Mouse (Mus musculus): ENCODE results near the gene Cpsf3. TPM values are rescaled to one million over a fixed set of nuclear protein-coding genes. Genes with fewer than 3 reads are reported as not detected.

Gene Cpsf3
- polyA plus RNA-seq, 1 experiment from 2014 or later, result 30.3 TPM

DNA sequence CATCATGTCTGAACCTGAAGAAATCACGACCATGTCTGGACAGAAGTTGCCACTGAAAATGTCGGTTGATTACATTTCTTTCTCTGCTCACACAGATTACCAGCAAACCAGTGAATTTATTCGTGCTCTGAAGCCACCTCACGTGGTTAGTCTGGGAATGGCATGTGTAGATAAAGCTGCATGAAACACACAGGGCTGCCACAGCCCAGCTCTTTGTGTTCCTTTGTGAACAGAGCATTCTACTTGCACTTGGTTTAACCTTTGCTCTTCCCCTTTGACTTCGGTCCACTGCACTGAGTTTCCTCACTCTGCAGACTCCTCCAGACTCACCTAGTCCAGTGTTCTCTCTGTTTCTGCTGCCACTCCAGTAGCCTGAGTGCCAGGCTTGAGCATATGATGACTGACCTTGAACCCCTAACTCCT is 17.2 kb downstream of the Cpsf3 start:
- TF ChIP-seq EP300 (IDR thresholded peaks at IDR 0.05; ENCODE audit: low read depth), result peak; percentile 69
- TF ChIP-seq CTCF (IDR thresholded peaks at IDR 0.05; ENCODE audit: low read depth), result no peak
- 31% methylated on average over 5 of the region's 5 CpGs for WGBS (ENCODE audit: insufficient replicate concordance)
- peaks cover 7% of the 10 kb centered on the region for H3K4me1 ChIP-seq (ENCODE audit: insufficient read depth)
- DNase-seq (no peak), ATAC-seq (peak; percentile 67)
- no peaks in the 10 kb centered on the region for H3K27me3 ChIP-seq (ENCODE audit: insufficient read depth, low read length)
- H3K4me3 ChIP-seq (ENCODE audit: low read depth, low read length), result no peak overlapping the region
- peaks cover 54% of the 10 kb centered on the region for H3K36me3 ChIP-seq (replicated peaks; ENCODE audit: insufficient read depth, low read length)
- H3K27ac ChIP-seq (ENCODE audit: low read depth), result 0 out of 2 replicates have a peak overlapping the region, but pooled peaks have one; percentile 40
- H3K4me2 ChIP-seq (ENCODE audit: low read depth, low read length), result no peak overlapping the region
- no peaks in the 10 kb centered on the region for H3K9me3 ChIP-seq (ENCODE audit: low read length)
- H3K9ac ChIP-seq (replicated peaks), result no peak overlapping the region

GRCm38 (mm10) chr12:21305741-21306140 is 20.6 kb downstream of the Cpsf3 start:
- Histone ChIP-seq H3K9me3 (ENCODE audit: low read length) (no peaks in the 10 kb centered on the region), H3K4me3 (ENCODE audit: low read depth, low read length) (no peak overlapping the region), H3K36me3 (replicated peaks; ENCODE audit: insufficient read depth, low read length) (peaks cover 63% of the 10 kb centered on the region), H3K9ac (replicated peaks) (no peak overlapping the region), H3K27me3 (ENCODE audit: insufficient read depth, low read length) (no peaks in the 10 kb centered on the region), H3K4me1 (ENCODE audit: insufficient read depth) (peaks cover 7% of the 10 kb centered on the region), H3K4me2 (ENCODE audit: low read depth, low read length) (no peak overlapping the region), H3K27ac (ENCODE audit: low read depth) (no peak overlapping the region)
- DNase-seq (no peak), ATAC-seq (no peak)
- 80% methylated on average over 4 of the region's 4 CpGs for WGBS (ENCODE audit: insufficient replicate concordance)
- TF ChIP-seq CTCF (IDR thresholded peaks at IDR 0.05; ENCODE audit: low read depth) (no peak), EP300 (IDR thresholded peaks at IDR 0.05; ENCODE audit: low read depth) (no peak)

GRCm38 (mm10) chr12:21306721-21307120 is 21.5 kb downstream of the Cpsf3 start:
- H3K9ac ChIP-seq (replicated peaks), result no peak overlapping the region
- no peak overlapping the region for H3K27ac ChIP-seq (ENCODE audit: low read depth)
- H3K4me3 ChIP-seq (ENCODE audit: low read depth, low read length), result no peak overlapping the region
- no peak for ATAC-seq
- H3K36me3 ChIP-seq (replicated peaks; ENCODE audit: insufficient read depth, low read length), result peaks cover 68% of the 10 kb centered on the region
- H3K27me3 ChIP-seq (ENCODE audit: insufficient read depth, low read length), result no peaks in the 10 kb centered on the region
- TF ChIP-seq EP300 (IDR thresholded peaks at IDR 0.05; ENCODE audit: low read depth) (no peak), CTCF (IDR thresholded peaks at IDR 0.05; ENCODE audit: low read depth) (no peak)
- 89% methylated on average over 4 of the region's 4 CpGs for WGBS (ENCODE audit: insufficient replicate concordance)
- H3K9me3 ChIP-seq (ENCODE audit: low read length), result no peaks in the 10 kb centered on the region
- no peak overlapping the region for H3K4me2 ChIP-seq (ENCODE audit: low read depth, low read length)
- no peak for DNase-seq
- H3K4me1 ChIP-seq (ENCODE audit: insufficient read depth), result peaks cover under 1% of the 10 kb centered on the region

DNA sequence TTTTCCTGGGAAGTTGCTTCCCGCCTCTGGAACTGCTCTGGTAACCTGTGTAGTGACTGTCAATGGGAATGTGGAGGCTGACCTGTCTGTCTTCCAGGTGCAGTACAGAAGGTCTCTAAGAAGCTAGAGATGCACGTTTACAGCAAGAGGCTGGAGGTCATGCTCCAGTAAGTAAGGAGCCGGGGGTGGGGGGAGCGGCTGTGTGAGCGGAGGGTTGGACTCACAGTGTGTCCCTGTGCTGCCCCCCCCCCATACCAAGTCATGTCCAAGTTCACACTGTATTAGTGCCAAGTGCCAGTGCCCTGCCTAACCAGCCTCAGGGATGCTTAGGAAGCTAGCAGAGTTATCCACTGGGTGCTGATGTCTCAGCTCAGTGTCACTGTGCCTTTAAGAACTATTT is 27.0 kb downstream of the Cpsf3 start:
- Histone ChIP-seq H3K36me3 (replicated peaks; ENCODE audit: insufficient read depth, low read length) (peaks cover 60% of the 10 kb centered on the region), H3K4me2 (ENCODE audit: low read depth, low read length) (no peak overlapping the region), H3K4me3 (ENCODE audit: low read depth, low read length) (no peak overlapping the region), H3K27ac (ENCODE audit: low read depth) (no peak overlapping the region), H3K27me3 (ENCODE audit: insufficient read depth, low read length) (no peaks in the 10 kb centered on the region), H3K4me1 (ENCODE audit: insufficient read depth) (peaks cover 8% of the 10 kb centered on the region; the same call in 1 of the 2 replicates), H3K9ac (replicated peaks) (no peak overlapping the region), H3K9me3 (ENCODE audit: low read length) (no peaks in the 10 kb centered on the region)
- no peak for DNase-seq
- 89% methylated on average over 5 of the region's 5 CpGs for WGBS (ENCODE audit: insufficient replicate concordance)
- TF ChIP-seq CTCF (IDR thresholded peaks at IDR 0.05; ENCODE audit: low read depth) (no peak), EP300 (IDR thresholded peaks at IDR 0.05; ENCODE audit: low read depth) (no peak)
- ATAC-seq, result no peak

DNA sequence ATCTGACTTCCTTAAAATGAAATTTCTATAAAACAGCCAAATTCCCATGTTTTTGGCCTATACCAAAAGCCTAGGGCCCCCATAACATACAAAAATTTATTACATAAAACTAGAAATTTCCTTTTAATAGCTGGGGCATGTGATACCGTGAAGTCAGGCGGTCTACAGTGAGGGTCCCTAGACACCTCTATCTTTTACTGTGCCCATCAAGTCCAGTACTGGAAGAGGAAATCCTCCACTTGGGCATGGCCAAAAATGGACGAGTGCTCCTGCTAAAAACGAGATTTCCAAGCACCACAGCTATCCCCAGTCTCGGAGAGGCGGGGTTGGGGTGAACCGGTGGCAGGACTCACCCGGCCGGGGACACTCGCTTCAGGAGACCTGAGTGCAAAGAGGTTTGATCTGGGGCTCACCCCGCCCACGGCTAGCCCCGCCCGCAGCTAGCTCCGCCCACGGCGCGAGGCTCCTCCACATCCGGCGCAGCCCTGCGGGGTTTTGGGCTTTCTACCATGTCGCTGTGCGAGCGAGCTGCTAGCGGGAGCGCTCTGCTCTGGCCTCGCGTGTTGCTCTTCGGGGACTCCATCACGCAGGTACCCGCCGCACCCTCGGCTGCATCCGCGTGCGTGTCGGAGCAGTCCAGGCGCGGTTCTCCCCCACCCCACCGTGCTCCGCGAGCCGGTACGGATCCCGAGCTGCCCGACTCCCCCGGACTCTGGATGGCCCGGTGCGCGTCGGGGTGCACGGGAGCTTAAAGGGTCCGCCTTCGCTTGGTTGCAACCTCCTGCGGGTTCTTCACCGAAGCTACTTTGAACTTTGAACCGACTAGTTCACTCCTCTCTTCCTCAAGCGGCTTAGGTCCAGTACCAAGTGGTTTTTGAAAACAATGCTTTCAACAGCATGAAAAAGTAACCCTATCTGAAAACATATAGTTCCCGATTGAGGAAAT is 31.0 kb downstream of the Cpsf3 start, which contains the start of gene Iah1:
TSS of gene Iah1 (plus strand) at position 467 of the 946 bp plus-strand sequence.
- no peaks in the 10 kb centered on the region for H3K9me3 ChIP-seq (ENCODE audit: low read length)
- H3K27ac ChIP-seq (ENCODE audit: low read depth), result peak within 1 kb of the TSS; percentile 76
- H3K4me3 ChIP-seq (ENCODE audit: low read depth, low read length), result peak within 1 kb of the TSS; percentile 71
- DNase-seq (peak; percentile 93), ATAC-seq (peak; percentile 95)
- no peaks in the 10 kb centered on the region for H3K27me3 ChIP-seq (ENCODE audit: insufficient read depth, low read length)
- peaks cover 33% of the 10 kb centered on the region for H3K36me3 ChIP-seq (replicated peaks; ENCODE audit: insufficient read depth, low read length)
- H3K4me1 ChIP-seq (ENCODE audit: insufficient read depth), result peaks cover 19% of the 10 kb centered on the region
- H3K9ac ChIP-seq (replicated peaks), result peak within 1 kb of the TSS; percentile 85
- peak within 1 kb of the TSS; percentile 92 for H3K4me2 ChIP-seq (ENCODE audit: low read depth, low read length)
- TF ChIP-seq EP300 (IDR thresholded peaks at IDR 0.05; ENCODE audit: low read depth), result no peak
- 3% methylated on average over 56 of the region's 59 CpGs for WGBS (ENCODE audit: insufficient replicate concordance)

- 19% methylated on average over 7 of the region's 7 CpGs for WGBS (ENCODE audit: insufficient replicate concordance)
- Histone ChIP-seq H3K9me3 (ENCODE audit: low read length) (no peaks in the 10 kb centered on the region), H3K9ac (replicated peaks) (peak overlapping the region; percentile 85), H3K27ac (ENCODE audit: low read depth) (peak overlapping the region; percentile 76), H3K36me3 (replicated peaks; ENCODE audit: insufficient read depth, low read length) (peaks cover 39% of the 10 kb centered on the region), H3K4me1 (ENCODE audit: insufficient read depth) (peaks cover 19% of the 10 kb centered on the region), H3K4me2 (ENCODE audit: low read depth, low read length) (peak overlapping the region; percentile 92), H3K27me3 (ENCODE audit: insufficient read depth, low read length) (no peaks in the 10 kb centered on the region), H3K4me3 (ENCODE audit: low read depth, low read length) (peak overlapping the region; percentile 71)
- DNase-seq (peak; percentile 61), ATAC-seq (peak; percentile 49)
- no peak for TF ChIP-seq CTCF (IDR thresholded peaks at IDR 0.05; ENCODE audit: low read depth)
- no peak for TF ChIP-seq EP300 (IDR thresholded peaks at IDR 0.05; ENCODE audit: low read depth)
Observed at GRCm38 (mm10) chr12:21316869-21317265, 31.7 kb downstream of the Cpsf3 start.
